Mouse (Mus musculus) cerebellum, adult 18-20 months (tissue): Measurements from ENCODE around the gene Snx3.

Experiments used
- DNase-seq, 2 experiments: peaks; one replicate each; pipeline ENCODE4 v3.0.0; 2021

Snx3 gene

GRCm38 (mm10) chr10:42510141-42510540 lies 8.3 kb downstream of the Snx3 start:
- no peak for DNase-seq

GRCm38 (mm10) chr10:42511184-42512135 lies 9.6 kb downstream of the Snx3 start:
- DNase-seq = no peak

- no peak for DNase-seq
Observed at GRCm38 (mm10) chr10:42514125-42514524, 12.3 kb downstream of the Snx3 start.

- no peak for DNase-seq
Observed at GRCm38 (mm10) chr10:42518363-42518762, 16.5 kb downstream of the Snx3 start.

GRCm38 (mm10) chr10:42521315-42521981 lies 19.6 kb downstream of the Snx3 start:
- no peak for DNase-seq

- no peak for DNase-seq
Observed at GRCm38 (mm10) chr10:42522912-42523311, 21.1 kb downstream of the Snx3 start.

GRCm38 (mm10) chr10:42523556-42524162 lies 21.8 kb downstream of the Snx3 start:
- DNase-seq = no peak

- DNase-seq = no peak
Observed at GRCm38 (mm10) chr10:42525682-42526081, 23.9 kb downstream of the Snx3 start.

GRCm38 (mm10) chr10:42533836-42534453 lies 32.1 kb downstream of the Snx3 start:
- DNase-seq = no peak

GRCm38 (mm10) chr10:42537571-42538316 lies 35.9 kb downstream of the Snx3 start:
- DNase-seq = no peak

GRCm38 (mm10) chr10:42545707-42546503 lies 44.1 kb downstream of the Snx3 start:
- no peak for DNase-seq

- no peak for DNase-seq
Observed at GRCm38 (mm10) chr10:42546507-42546906, 44.7 kb downstream of the Snx3 start.

GRCm38 (mm10) chr10:42559581-42560200 lies 57.9 kb downstream of the Snx3 start:
- no peak for DNase-seq

GRCm38 (mm10) chr10:42562272-42562671 lies 60.4 kb downstream of the Snx3 start:
- no peak for DNase-seq

GRCm38 (mm10) chr10:42572567-42572966 lies 70.7 kb downstream of the Snx3 start:
- no peak for DNase-seq

GRCm38 (mm10) chr10:42572971-42573370 lies 71.1 kb downstream of the Snx3 start:
- no peak for DNase-seq

- no peak for DNase-seq
Observed at GRCm38 (mm10) chr10:42574639-42575038, 72.8 kb downstream of the Snx3 start.

GRCm38 (mm10) chr10:42577525-42578280 lies 75.9 kb downstream of the Snx3 start:
- DNase-seq = no peak

GRCm38 (mm10) chr10:42578281-42578675 lies 76.4 kb downstream of the Snx3 start:
- no peak for DNase-seq
